Mouse (Mus musculus) neural tube, embryonic 12.5 days (tissue): ENCODE measurements around the gene Med13. TPM values are rescaled to one million over a fixed set of nuclear protein-coding genes. Genes with fewer than 3 reads are reported as not detected.
"Not testable (repeated sequence)": the region's sequence is repeated elsewhere in the genome, so short reads cannot be mapped to it uniquely, and the experiment has no call there.

Experiments
- ATAC-seq: fragments of 200-750 bp; cut with Nextera tagmentation; 2 replicates; pipeline ENCODE4 v1.8.0; 2017; ENCODE audit warnings: low read depth, mild to moderate bottlenecking, moderate TSS enrichment, moderate library complexity; ENCODE audit not compliant: low FRiP score
- H3K27ac ChIP-seq: fragments of 300-500 bp; sonication (generic); 2 replicates; pipeline ENCODE4 v1.5.1; 2016
- H3K27me3 ChIP-seq: fragments of 300-500 bp; sonication (generic); replicated peaks from 2 replicates; pipeline ENCODE4 v1.6.1; 2016; ENCODE audit warnings: mild to moderate bottlenecking
- H3K36me3 ChIP-seq: fragments of 300-500 bp; sonication (generic); 2 replicates; pipeline ENCODE4 v1.6.1; 2016; ENCODE audit warnings: mild to moderate bottlenecking
- H3K4me1 ChIP-seq: fragments of 300-500 bp; sonication (generic); 2 replicates; pipeline ENCODE4 v1.6.1; 2016
- H3K4me2 ChIP-seq: fragments of 300-500 bp; sonication (generic); replicated peaks from 2 replicates; pipeline ENCODE4 v1.6.1; 2016; ENCODE audit warnings: mild to moderate bottlenecking
- H3K4me3 ChIP-seq: fragments of 300-500 bp; sonication (generic); 2 replicates; pipeline ENCODE4 v1.5.1; 2016
- H3K9ac ChIP-seq: fragments of 300-500 bp; sonication (generic); 2 replicates; pipeline ENCODE4 v1.6.1; 2016; ENCODE audit warnings: mild to moderate bottlenecking
- H3K9me3 ChIP-seq: fragments of 300-500 bp; sonication (generic); 2 replicates; pipeline ENCODE4 v1.6.1; 2016; ENCODE audit warnings: mild to moderate bottlenecking
- WGBS: fragments of 180-500 bp; shearing (Covaris S2); methylation state at CpG from one replicate; pipeline ENCODE4 v1.1.7; 2016; 5-methylcytosine and 5-hydroxymethylcytosine counted together
- polyA plus RNA-seq: library from polyadenylated mRNA; unstranded; fragments of >200 nt; fragmentation: Nextera tagmentation; extraction: Ambion mirVana; gene quantifications from 2 replicates; pipeline ENCODE4 v1.2.1, GENCODE M21; 2016

The Med13 gene
- polyA plus RNA-seq, 1 experiment from 2014 or later: 10.0 TPM

GRCm38 (mm10) chr11:86347387-86348122 is 9.8 kb downstream of the Med13 start:
- 83% methylated on average over 5 of the region's 5 CpGs for WGBS
- no peaks in the 10 kb centered on the region for H3K27me3 ChIP-seq

GRCm38 (mm10) chr11:86346525-86346924 is 10.9 kb downstream of the Med13 start:
- 92% methylated on average over 3 of the region's 3 CpGs for WGBS
- Histone ChIP-seq H3K4me2 (no peak overlapping the region), H3K27me3 (no peaks in the 10 kb centered on the region), H3K36me3 (peaks cover 20% of the 10 kb centered on the region), H3K27ac (no peak overlapping the region), H3K9me3 (no peaks in the 10 kb centered on the region), H3K9ac (no peak overlapping the region), H3K4me1 (no peaks in the 10 kb centered on the region), H3K4me3 (no peak overlapping the region)
- no peak for ATAC-seq

More at GRCm38 (mm10) chr11:86347387-86348122, 9.8 kb downstream of the Med13 start:
- Histone ChIP-seq H3K9ac (no peak overlapping the region), H3K9me3 (no peaks in the 10 kb centered on the region), H3K27ac (no peak overlapping the region), H3K4me1 (no peaks in the 10 kb centered on the region), H3K4me2 (no peak overlapping the region), H3K36me3 (peaks cover 15% of the 10 kb centered on the region), H3K4me3 (no peak overlapping the region)
- no peak for ATAC-seq

- H3K27me3 ChIP-seq, H3K27ac ChIP-seq, H3K9me3 ChIP-seq, H3K9ac ChIP-seq, H3K4me1 ChIP-seq, ATAC-seq, H3K4me2 ChIP-seq, H3K4me3 ChIP-seq: not testable (repeated sequence)
- H3K36me3 ChIP-seq: peaks cover 21% of the 10 kb centered on the region
- WGBS: 89% methylated on average over 1 of the region's 1 CpGs
Measured at GRCm38 (mm10) chr11:86344940-86345339, 12.5 kb downstream of the Med13 start.

DNA sequence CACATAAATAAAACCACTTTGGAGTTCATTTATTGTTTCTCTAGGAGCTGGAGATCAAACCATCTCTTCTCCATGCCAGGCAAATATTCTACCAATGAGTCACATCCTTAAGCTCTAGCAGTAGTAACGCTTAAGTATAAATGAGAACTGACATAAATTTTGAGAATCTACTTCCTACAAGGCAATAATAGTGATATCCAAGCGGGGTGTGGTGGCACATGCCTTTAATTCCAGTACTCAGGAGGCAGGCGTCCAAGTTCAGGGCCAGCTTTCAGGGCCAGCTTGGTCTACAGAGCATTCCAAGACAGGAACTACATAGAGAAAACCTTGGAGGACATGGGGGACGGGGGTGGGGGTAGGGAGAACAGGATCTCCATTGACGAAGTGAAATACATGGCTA is 33.2 kb downstream of the Med13 start:
- H3K27ac ChIP-seq: no peak overlapping the region
- H3K9ac ChIP-seq: no peak overlapping the region
- no peaks in the 10 kb centered on the region for H3K9me3 ChIP-seq
- H3K36me3 ChIP-seq: peaks cover 29% of the 10 kb centered on the region
- no peak for ATAC-seq
- no peaks in the 10 kb centered on the region for H3K4me1 ChIP-seq
- 87% methylated on average over 5 of the region's 5 CpGs for WGBS
- H3K27me3 ChIP-seq: no peaks in the 10 kb centered on the region
- H3K4me3 ChIP-seq: no peak overlapping the region
- no peak overlapping the region for H3K4me2 ChIP-seq

DNA sequence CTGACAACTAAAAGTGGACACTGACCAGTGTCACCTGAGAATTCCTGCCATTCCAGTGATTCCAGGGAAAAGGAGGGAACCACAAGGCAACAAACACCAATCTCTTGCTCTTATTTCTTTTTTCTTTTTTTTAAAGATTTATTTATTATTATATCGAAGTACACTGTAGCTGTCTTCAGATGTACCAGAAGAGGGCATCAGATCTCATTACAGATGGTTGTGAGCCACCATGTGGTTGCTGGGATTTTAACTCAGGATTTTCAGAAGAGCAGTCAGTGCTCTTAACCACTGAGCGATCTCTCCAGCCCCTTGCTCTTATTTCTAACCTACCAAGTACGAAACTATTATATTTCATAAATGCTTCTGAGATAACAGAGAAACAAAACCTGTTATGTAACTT is 42.4 kb downstream of the Med13 start:
- 92% methylated on average over 3 of the region's 3 CpGs for WGBS
- H3K27me3 ChIP-seq, H3K4me1 ChIP-seq: not testable (repeated sequence)

GRCm38 (mm10) chr11:86310280-86310679 is 47.1 kb downstream of the Med13 start:
- no peak for ATAC-seq
- Histone ChIP-seq H3K4me3 (no peak overlapping the region), H3K4me2 (no peak overlapping the region), H3K27me3 (no peaks in the 10 kb centered on the region), H3K4me1 (no peaks in the 10 kb centered on the region), H3K9ac (no peak overlapping the region), H3K9me3 (no peaks in the 10 kb centered on the region), H3K36me3 (peaks cover 13% of the 10 kb centered on the region), H3K27ac (no peak overlapping the region)
- WGBS: 87% methylated on average over 6 of the region's 6 CpGs

More for the DNA sequence above, 42.4 kb downstream of the Med13 start:
- H3K9me3 ChIP-seq, H3K4me3 ChIP-seq, H3K4me2 ChIP-seq, H3K27ac ChIP-seq, ATAC-seq, H3K9ac ChIP-seq: not testable (repeated sequence)
- peaks cover 26% of the 10 kb centered on the region for H3K36me3 ChIP-seq

GRCm38 (mm10) chr11:86292201-86292600 is 65.2 kb downstream of the Med13 start:
- not testable (repeated sequence) for H3K4me1 ChIP-seq, H3K27me3 ChIP-seq, H3K27ac ChIP-seq, ATAC-seq, H3K4me2 ChIP-seq, H3K9ac ChIP-seq, H3K9me3 ChIP-seq, H3K4me3 ChIP-seq
- WGBS: 95% methylated on average over 10 of the region's 10 CpGs
- H3K36me3 ChIP-seq: peaks cover 17% of the 10 kb centered on the region

DNA sequence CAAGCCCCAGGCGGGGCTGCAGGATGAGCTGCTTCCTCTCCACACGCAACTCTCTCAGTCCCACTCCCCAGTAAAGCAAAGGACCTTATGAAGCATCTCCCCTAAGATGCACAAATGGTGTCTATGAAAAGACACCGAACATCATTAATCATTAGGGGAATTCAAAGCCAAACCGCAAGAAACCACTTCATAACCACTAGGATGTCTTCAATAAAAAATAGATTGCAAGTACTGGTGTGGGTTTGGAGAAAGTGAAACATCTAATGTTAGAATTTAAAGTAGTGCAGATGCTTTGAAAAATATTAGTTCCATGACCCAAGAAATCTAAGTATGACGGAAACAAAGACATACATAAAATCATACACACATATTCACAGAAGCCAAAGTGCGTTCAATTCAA is 65.7 kb downstream of the Med13 start:
- H3K9ac ChIP-seq: no peak overlapping the region
- H3K4me1 ChIP-seq: no peaks in the 10 kb centered on the region
- H3K4me2 ChIP-seq: no peak overlapping the region
- H3K9me3 ChIP-seq: no peaks in the 10 kb centered on the region
- WGBS: 94% methylated on average over 6 of the region's 6 CpGs
- peaks cover 17% of the 10 kb centered on the region; the same call in 1 of the 2 replicates for H3K36me3 ChIP-seq
- H3K27ac ChIP-seq: no peak overlapping the region
- ATAC-seq: no peak
- H3K27me3 ChIP-seq: no peaks in the 10 kb centered on the region
- H3K4me3 ChIP-seq: no peak overlapping the region

DNA sequence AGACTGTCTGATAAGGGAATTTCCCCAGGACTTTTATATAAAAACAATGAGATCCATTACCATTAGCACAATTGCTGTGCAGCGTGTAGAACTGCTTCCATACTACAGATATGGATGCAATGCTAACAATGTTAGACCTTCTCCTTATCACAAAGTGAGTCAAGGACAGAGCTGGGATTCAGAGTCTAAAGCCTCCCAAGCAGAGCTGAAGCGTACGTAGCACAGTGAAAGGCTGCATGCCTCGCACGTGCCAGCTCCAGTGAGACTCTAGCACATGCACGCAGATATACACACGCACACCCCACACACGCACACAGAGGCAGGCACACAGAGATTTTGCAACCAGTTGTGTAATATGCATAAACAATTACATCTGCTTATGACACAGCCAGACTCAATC is 71.7 kb downstream of the Med13 start:
- Histone ChIP-seq H3K9ac (no peak overlapping the region), H3K9me3 (no peaks in the 10 kb centered on the region), H3K27me3 (no peaks in the 10 kb centered on the region), H3K4me1 (no peaks in the 10 kb centered on the region), H3K36me3 (peaks cover 59% of the 10 kb centered on the region), H3K4me3 (no peak overlapping the region), H3K27ac (no peak overlapping the region), H3K4me2 (no peak overlapping the region)
- WGBS: 96% methylated on average over 8 of the region's 8 CpGs
- ATAC-seq: no peak

DNA sequence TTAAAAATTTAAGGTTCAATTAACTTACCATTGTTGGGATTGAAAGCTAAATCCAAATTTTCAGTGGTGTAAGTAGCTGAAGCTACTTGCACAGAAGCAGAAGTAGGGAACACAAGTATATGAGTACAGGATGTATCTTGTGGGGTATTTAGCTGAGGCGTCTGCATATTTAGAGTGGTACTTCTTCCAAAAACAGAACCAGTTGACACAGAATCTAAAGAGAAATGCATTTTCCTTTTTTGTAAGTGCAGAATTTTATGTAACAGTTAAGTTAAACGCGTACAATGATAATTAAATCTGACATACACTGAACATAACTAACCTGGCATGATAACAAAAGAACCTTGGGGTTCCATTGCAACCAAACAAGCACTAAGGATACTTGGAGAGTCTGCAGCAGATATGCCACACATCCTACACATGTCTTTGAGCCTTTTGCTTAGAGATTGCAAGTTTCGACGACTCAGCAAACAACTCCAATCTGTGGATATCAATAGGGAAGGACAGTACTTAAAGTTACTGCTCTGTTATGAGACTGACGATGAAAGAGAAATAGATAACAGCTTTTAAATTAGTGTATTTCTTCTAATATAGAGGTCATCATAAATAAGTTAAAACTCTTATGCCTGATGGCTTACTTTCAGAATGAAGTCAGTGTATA is 78.8 kb downstream of the Med13 start:
- H3K4me3 ChIP-seq: no peak overlapping the region
- no peak overlapping the region for H3K4me2 ChIP-seq
- no peaks in the 10 kb centered on the region for H3K27me3 ChIP-seq
- no peaks in the 10 kb centered on the region for H3K4me1 ChIP-seq
- no peak for ATAC-seq
- WGBS: 97% methylated on average over 6 of the region's 6 CpGs
- H3K9me3 ChIP-seq: no peaks in the 10 kb centered on the region
- H3K27ac ChIP-seq: no peak overlapping the region
- H3K36me3 ChIP-seq: peaks cover 72% of the 10 kb centered on the region
- no peak overlapping the region for H3K9ac ChIP-seq

- Histone ChIP-seq H3K27ac (peak within 1 kb of the TSS; percentile 46; the same call in 1 of the 2 replicates), H3K4me2 (peak within 1 kb of the TSS; percentile 64), H3K4me1 (peaks cover 13% of the 10 kb centered on the region; the same call in 1 of the 2 replicates), H3K4me3 (peak within 1 kb of the TSS; percentile 65), H3K9ac (peak within 1 kb of the TSS; percentile 83), H3K9me3 (no peaks in the 10 kb centered on the region), H3K36me3 (peaks cover 10% of the 10 kb centered on the region), H3K27me3 (no peaks in the 10 kb centered on the region)
- peak; percentile 82 for ATAC-seq
- WGBS: 9% methylated on average over 32 of the region's 32 CpGs
Measured at GRCm38 (mm10) chr11:86257460-86258076, 99.8 kb downstream of the Med13 start, which contains the start of gene Ints2. Gene Ints2 (minus strand): TSS chr11:86257575.

DNA sequence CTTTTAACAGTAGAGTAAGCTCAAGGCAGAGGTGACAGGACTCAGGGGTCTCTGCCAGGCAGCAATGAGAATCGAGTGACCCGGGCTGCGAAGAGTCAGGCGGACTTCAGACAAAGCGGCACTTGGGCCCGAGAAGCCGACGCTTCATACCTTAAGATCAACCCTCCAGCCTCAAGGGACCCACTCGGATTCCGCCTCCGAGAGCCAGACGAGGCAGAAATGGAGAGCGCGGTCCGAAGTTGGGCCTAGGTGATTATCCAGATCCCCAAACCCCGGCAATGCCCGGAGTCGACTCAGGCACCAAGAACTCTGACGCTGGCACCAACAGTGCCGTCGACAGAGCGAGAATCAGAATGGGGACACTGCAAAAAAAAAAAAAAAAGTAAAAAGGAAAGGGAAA is 100.3 kb downstream of the Med13 start:
- Histone ChIP-seq H3K4me1 (peaks cover 13% of the 10 kb centered on the region; the same call in 1 of the 2 replicates), H3K4me2 (peak overlapping the region; percentile 64), H3K27ac (peak overlapping the region; percentile 46; the same call in 1 of the 2 replicates), H3K27me3 (no peaks in the 10 kb centered on the region), H3K9ac (peak overlapping the region; percentile 83), H3K9me3 (no peaks in the 10 kb centered on the region), H3K4me3 (peak overlapping the region; percentile 65), H3K36me3 (peaks cover 15% of the 10 kb centered on the region)
- WGBS: under 1% methylated on average over 22 of the region's 22 CpGs
- no peak for ATAC-seq
